Mouse (Mus musculus) stomach, postnatal 0 days (tissue): ENCODE data around the gene R3hdm4.

Experiments
- CTCF ChIP-seq: IDR thresholded peaks from 2 replicates; pipeline ENCODE4 v1.5.1; 2016; ENCODE audit warnings: antibody characterized with exemption, low read depth, mild to moderate bottlenecking, moderate library complexity
- EP300 ChIP-seq: optimal IDR thresholded peaks from 2 replicates; pipeline ENCODE3; 2016; ENCODE audit warnings: antibody characterized with exemption

DNA sequence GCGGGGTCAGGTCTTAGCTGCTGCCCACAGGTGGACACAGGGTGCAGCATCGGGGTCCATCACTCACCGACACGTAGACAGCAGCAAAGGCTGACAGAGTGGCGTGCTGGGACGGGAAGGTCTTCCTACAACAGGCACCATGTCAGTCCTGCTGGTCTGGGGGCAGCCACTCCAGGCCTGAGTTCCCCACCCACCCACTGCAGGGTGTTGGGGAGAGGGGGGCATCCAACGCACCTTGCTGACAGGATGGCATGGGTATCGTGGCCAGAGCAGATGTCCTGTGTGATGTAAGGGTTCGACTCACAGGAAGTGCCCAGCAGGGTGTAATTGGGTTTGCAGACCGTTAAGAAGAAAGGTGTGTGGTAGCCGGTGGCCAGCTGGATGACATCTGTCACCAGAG is 54.4 kb downstream of the R3hdm4 start:
- no peak for TF ChIP-seq CTCF
- no peak for TF ChIP-seq EP300
